Mouse (Mus musculus) intestine, embryonic 14.5 days (tissue): ENCODE results near the gene Zdhhc11. TPM values are rescaled to one million over a fixed set of nuclear protein-coding genes. Genes with fewer than 3 reads are reported as not detected.
A peak's percentile ranks its signal among the peaks of the same experiment; 100 is the strongest.

ENCODE experiments used
- ATAC-seq: fragments of 200-750 bp; cut with Nextera tagmentation; replicated peaks from 2 replicates; pipeline ENCODE4 v1.8.0; 2017; ENCODE audit warnings: low read depth, moderate number of reproducible peaks, moderate TSS enrichment, moderate library complexity; ENCODE audit not compliant: low FRiP score, low TSS enrichment
- DNase-seq: peaks from one replicate; pipeline ENCODE4 v3.0.0-alpha.2; 2018; ENCODE audit warnings: low spot score
- H3K27ac ChIP-seq: fragments of 300-500 bp; sonication (generic); 2 replicates; pipeline ENCODE4 v1.5.1; 2014; ENCODE audit warnings: low read depth, mild to moderate bottlenecking, control low read depth
- H3K27me3 ChIP-seq: fragments of 300-500 bp; sonication (generic); replicated peaks from 2 replicates; pipeline ENCODE4 v1.6.1; 2014; ENCODE audit warnings: low read length, control low read depth; ENCODE audit not compliant: control insufficient read depth, insufficient read depth
- H3K36me3 ChIP-seq: fragments of 300-500 bp; sonication (generic); 2 replicates; pipeline ENCODE4 v1.6.1; 2014; ENCODE audit warnings: low read length, control low read depth; ENCODE audit not compliant: control insufficient read depth, insufficient read depth
- H3K4me1 ChIP-seq: fragments of 300-500 bp; sonication (generic); replicated peaks from 2 replicates; pipeline ENCODE4 v1.6.1; 2014; ENCODE audit warnings: low read length, control low read depth, mixed read lengths; ENCODE audit not compliant: control insufficient read depth, insufficient read depth
- H3K4me2 ChIP-seq: fragments of 300-500 bp; sonication (generic); 2 replicates; pipeline ENCODE4 v1.6.1; 2014; ENCODE audit warnings: low read length
- H3K4me3 ChIP-seq: fragments of 300-500 bp; sonication (generic); 2 replicates; pipeline ENCODE4 v1.5.1; 2014; ENCODE audit warnings: low read depth, low read length, control low read depth, mixed read lengths
- H3K9ac ChIP-seq: fragments of 300-500 bp; sonication (generic); 2 replicates; pipeline ENCODE4 v1.6.1; 2014; ENCODE audit warnings: mild to moderate bottlenecking, low read length
- H3K9me3 ChIP-seq: fragments of 300-500 bp; sonication (generic); 2 replicates; pipeline ENCODE4 v1.6.1; 2016; ENCODE audit warnings: low read length, control low read depth; ENCODE audit not compliant: control insufficient read depth
- WGBS: fragments of 180-500 bp; shearing (Covaris S2); extraction: QIAGEN DNeasy Blood & Tissue Kit; methylation state at CpG from one replicate; pipeline ENCODE4 v1.1.7; 2014; 5-methylcytosine and 5-hydroxymethylcytosine counted together
- polyA plus RNA-seq: library from polyadenylated mRNA; unstranded; fragments of >200 nt; fragmentation: Nextera tagmentation; extraction: Ambion mirVana; gene quantifications from 2 replicates; pipeline ENCODE4 v1.2.1, GENCODE M21; 2014

Zdhhc11 gene
- not detected in 2 replicates for polyA plus RNA-seq

DNA sequence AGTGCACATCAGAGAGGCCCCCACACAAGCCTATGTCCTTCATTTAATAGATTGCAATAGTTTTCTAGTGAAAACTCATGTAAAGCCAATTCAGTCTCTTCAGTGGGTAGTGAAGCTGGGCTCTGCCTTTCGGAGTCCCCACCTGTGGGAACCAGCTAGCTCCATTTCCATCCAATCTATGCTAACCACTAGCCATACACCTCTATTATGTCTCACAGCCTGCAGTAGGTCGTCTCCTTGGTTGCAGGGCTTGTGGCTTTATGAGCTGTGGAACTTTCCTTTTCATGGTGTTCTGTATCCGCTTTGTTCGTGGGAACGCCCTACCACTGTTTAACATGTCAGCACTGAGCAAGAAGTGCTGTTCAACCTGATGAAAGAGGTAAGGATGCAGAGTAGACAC lies at the start of gene Zdhhc11:
Gene Zdhhc11 (plus strand): TSS at position 301 of the 400 bp plus-strand sequence.
- Histone ChIP-seq H3K9me3 (no peaks in the 10 kb centered on the region), H3K9ac (no peak within 1 kb of the TSS), H3K27ac (no peak within 1 kb of the TSS), H3K4me2 (no peak within 1 kb of the TSS), H3K27me3 (no peaks in the 10 kb centered on the region), H3K4me3 (no peak within 1 kb of the TSS), H3K36me3 (peaks cover 28% of the 10 kb centered on the region), H3K4me1 (no peaks in the 10 kb centered on the region)
- DNase-seq = no peak
- no peak for ATAC-seq
- WGBS = 87% methylated on average over 5 of the region's 5 CpGs

DNA sequence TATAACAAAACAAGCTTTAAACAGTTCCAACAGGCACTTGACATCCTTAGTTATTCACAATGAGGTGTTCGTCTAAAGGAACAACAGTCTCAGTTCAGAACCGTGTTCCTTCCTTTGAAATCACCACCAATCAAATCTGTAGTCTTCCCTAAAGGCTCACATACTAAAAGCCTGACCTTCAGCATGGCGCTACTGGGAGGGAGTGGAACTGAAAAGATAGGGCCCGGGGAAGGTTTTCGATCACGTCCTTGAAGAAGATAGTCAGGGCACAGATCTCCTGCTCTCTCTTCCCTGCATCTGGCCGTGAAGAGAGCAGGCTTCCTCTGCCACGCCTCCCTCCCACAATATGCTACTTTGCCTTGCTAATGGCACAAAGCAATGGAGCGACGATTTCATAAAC lies 31.4 kb upstream of the Zdhhc11 start:
- Histone ChIP-seq H3K27me3 (no peaks in the 10 kb centered on the region), H3K4me1 (peaks cover 4% of the 10 kb centered on the region; the same call in 1 of the 2 replicates), H3K4me3 (no peak overlapping the region), H3K36me3 (peaks cover 76% of the 10 kb centered on the region), H3K9me3 (no peaks in the 10 kb centered on the region), H3K27ac (no peak overlapping the region), H3K4me2 (no peak overlapping the region), H3K9ac (no peak overlapping the region)
- DNase-seq = no peak
- WGBS = 92% methylated on average over 10 of the region's 10 CpGs
- no peak for ATAC-seq

GRCm38 (mm10) chr13:73936938-73937320 lies 26.7 kb upstream of the Zdhhc11 start:
- Histone ChIP-seq H3K4me2 (peak overlapping the region; percentile 73), H3K4me3 (peak overlapping the region; percentile 78), H3K27me3 (no peaks in the 10 kb centered on the region), H3K9me3 (no peaks in the 10 kb centered on the region), H3K4me1 (peaks cover 9% of the 10 kb centered on the region), H3K27ac (0 out of 2 replicates have a peak overlapping the region, but pooled peaks have one; percentile 6), H3K36me3 (peaks cover 57% of the 10 kb centered on the region), H3K9ac (peak overlapping the region; percentile 71)
- DNase-seq (peak; percentile 72), ATAC-seq (no peak; the same call in 1 of the 2 replicates)
- 15% methylated on average over 5 of the region's 5 CpGs for WGBS

- no peaks in the 10 kb centered on the region for H3K27me3 ChIP-seq
- peaks cover 57% of the 10 kb centered on the region for H3K36me3 ChIP-seq
- WGBS = under 1% methylated on average over 81 of the region's 82 CpGs
- peaks cover 9% of the 10 kb centered on the region for H3K4me1 ChIP-seq
- peak within 1 kb of the TSS; percentile 89 for H3K27ac ChIP-seq
- H3K9me3 ChIP-seq = no peaks in the 10 kb centered on the region
- ATAC-seq (peak; percentile 97), DNase-seq (peak; percentile 99)
- peak within 1 kb of the TSS; percentile 73 for H3K4me2 ChIP-seq
- H3K4me3 ChIP-seq = peak within 1 kb of the TSS; percentile 78
- peak within 1 kb of the TSS; percentile 71 for H3K9ac ChIP-seq
These were observed 26.1 kb upstream of the Zdhhc11 start, which contains the start of the genes Trip13 and Brd9 for GRCm38 (mm10) chr13:73937321-73938176. Gene Trip13, minus strand, starts transcription at chr13:73937784. Gene Brd9, plus strand, starts transcription at chr13:73937811.

DNA sequence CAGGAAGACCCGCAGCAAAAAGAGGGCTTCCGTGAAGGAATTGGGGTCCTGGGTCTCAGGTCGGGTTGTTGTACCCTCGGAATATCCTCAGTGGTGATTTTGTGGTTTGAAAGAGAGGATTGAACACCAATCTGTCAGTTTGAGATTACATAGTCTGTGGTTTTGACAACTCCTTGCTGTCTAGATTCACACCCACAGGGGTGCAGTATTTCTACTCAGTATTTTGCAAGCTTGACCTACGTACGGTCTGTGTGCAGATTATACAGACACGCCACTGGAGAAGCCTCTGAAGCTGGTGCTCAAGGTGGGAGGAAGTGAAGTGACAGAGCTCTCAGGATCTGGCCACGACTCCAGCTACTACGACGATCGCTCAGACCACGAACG lies 25.5 kb upstream of the Zdhhc11 start:
- Histone ChIP-seq H3K9me3 (no peaks in the 10 kb centered on the region), H3K9ac (peak overlapping the region; percentile 71), H3K4me3 (peak overlapping the region; percentile 78), H3K27ac (peak overlapping the region; percentile 89; the same call in 1 of the 2 replicates), H3K36me3 (peaks cover 58% of the 10 kb centered on the region), H3K4me1 (peaks cover 9% of the 10 kb centered on the region), H3K4me2 (peak overlapping the region; percentile 73), H3K27me3 (no peaks in the 10 kb centered on the region)
- 37% methylated on average over 13 of the region's 13 CpGs for WGBS
- ATAC-seq (no peak; the same call in 1 of the 2 replicates), DNase-seq (no peak)

- 95% methylated on average over 5 of the region's 5 CpGs for WGBS
- no peak overlapping the region for H3K4me2 ChIP-seq
- no peak overlapping the region for H3K27ac ChIP-seq
- H3K4me3 ChIP-seq = no peak overlapping the region
- no peaks in the 10 kb centered on the region for H3K27me3 ChIP-seq
- no peak for DNase-seq
- no peak for ATAC-seq
- no peak overlapping the region for H3K9ac ChIP-seq
- peaks cover 64% of the 10 kb centered on the region for H3K36me3 ChIP-seq
- peaks cover 9% of the 10 kb centered on the region for H3K4me1 ChIP-seq
- no peaks in the 10 kb centered on the region for H3K9me3 ChIP-seq
These were observed 24.6 kb upstream of the Zdhhc11 start for GRCm38 (mm10) chr13:73939101-73939500.

DNA sequence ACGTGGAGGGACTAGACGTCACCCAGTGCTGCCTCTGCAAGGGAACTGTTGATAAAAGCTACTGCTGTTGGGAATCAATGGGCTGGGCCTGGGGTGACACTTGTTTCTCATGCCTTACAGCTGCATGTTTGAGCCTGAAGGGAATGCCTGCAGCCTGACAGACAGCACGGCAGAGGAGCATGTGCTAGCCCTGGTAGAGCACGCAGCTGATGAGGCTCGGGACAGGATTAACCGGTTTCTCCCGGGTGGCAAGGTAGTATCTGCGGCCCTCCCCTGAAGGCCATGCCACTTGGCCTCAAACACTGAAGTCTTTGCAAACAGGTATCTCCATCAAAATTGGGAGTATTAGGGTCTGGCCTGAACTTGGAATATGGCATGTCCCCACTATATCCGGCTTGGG lies 19.0 kb upstream of the Zdhhc11 start:
- ATAC-seq (no peak), DNase-seq (no peak)
- peaks cover 94% of the 10 kb centered on the region for H3K36me3 ChIP-seq
- 91% methylated on average over 9 of the region's 9 CpGs for WGBS
- no peak overlapping the region for H3K4me3 ChIP-seq
- no peaks in the 10 kb centered on the region for H3K4me1 ChIP-seq
- H3K27ac ChIP-seq = no peak overlapping the region
- no peaks in the 10 kb centered on the region for H3K9me3 ChIP-seq
- H3K4me2 ChIP-seq = no peak overlapping the region
- no peaks in the 10 kb centered on the region for H3K27me3 ChIP-seq
- H3K9ac ChIP-seq = no peak overlapping the region

DNA sequence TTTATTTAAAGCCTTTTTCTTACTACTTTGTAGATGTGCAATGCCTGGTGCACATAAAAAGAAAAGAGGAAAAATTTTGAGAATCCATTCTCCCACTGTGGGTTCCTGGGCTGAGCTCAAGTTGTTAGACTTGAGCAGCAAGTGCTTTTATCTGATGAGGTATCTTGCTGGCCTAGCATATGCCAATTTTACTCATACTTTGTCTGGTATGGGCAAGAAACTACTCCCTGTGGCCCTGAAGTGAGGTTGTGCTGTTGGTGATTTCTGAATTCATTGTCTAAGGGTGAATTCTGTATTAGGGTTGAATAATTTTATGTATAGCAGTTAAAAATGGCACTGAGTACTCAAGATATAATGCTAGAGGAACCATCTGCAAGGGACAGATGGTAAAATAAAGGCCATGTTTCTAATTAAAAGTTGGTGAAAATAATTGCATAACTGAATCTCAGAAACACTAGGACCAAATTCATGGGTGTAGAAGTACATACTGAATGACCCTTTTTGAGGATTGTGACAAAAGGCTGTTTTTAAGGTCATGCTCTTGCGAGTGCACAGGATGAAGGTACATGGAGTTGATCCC lies 10.0 kb upstream of the Zdhhc11 start:
- Histone ChIP-seq H3K36me3 (peaks cover 94% of the 10 kb centered on the region), H3K4me1 (no peaks in the 10 kb centered on the region), H3K4me3 (no peak overlapping the region), H3K9ac (no peak overlapping the region), H3K4me2 (no peak overlapping the region), H3K9me3 (no peaks in the 10 kb centered on the region), H3K27ac (no peak overlapping the region), H3K27me3 (no peaks in the 10 kb centered on the region)
- 88% methylated on average over 1 of the region's 1 CpGs for WGBS
- DNase-seq (no peak), ATAC-seq (no peak)
